Mouse (Mus musculus): ENCODE results near the gene Zfand3. TPM values are rescaled to one million over a fixed set of nuclear protein-coding genes. Genes with fewer than 3 reads are reported as not detected.
A peak's percentile ranks its signal among the peaks of the same experiment; 100 is the strongest.

Zfand3 gene
- polyA plus RNA-seq, 1 experiment, result 682 TPM

- no peak overlapping the region for H3K4me3 ChIP-seq (ENCODE audit: control insufficient read depth, low read depth, low read length)
- H3K27ac ChIP-seq (ENCODE audit: control insufficient read depth, insufficient read depth, low read depth, low read length), result no peak overlapping the region
- peaks cover 3% of the 10 kb centered on the region for H3K4me1 ChIP-seq (ENCODE audit: control insufficient read depth, insufficient read depth, low read length)
- TF ChIP-seq POLR2A (IDR thresholded peaks at IDR 0.05; ENCODE audit: control insufficient read depth, low read depth, low read length), result no peak
- peak; percentile 82; the same call in 1 of the 2 replicates for TF ChIP-seq CTCF (IDR thresholded peaks at IDR 0.05; ENCODE audit: control insufficient read depth, insufficient read depth, insufficient replicate concordance, low read depth, low read length)
- no peaks in the 10 kb centered on the region for H3K27me3 ChIP-seq (ENCODE audit: control insufficient read depth, insufficient read depth, low read length)
- no peaks in the 10 kb centered on the region for H3K36me3 ChIP-seq (ENCODE audit: control insufficient read depth, insufficient read depth, low read length)
Observed at GRCm38 (mm10) chr17:29975731-29976130, 28.8 kb upstream of the Zfand3 start.

DNA sequence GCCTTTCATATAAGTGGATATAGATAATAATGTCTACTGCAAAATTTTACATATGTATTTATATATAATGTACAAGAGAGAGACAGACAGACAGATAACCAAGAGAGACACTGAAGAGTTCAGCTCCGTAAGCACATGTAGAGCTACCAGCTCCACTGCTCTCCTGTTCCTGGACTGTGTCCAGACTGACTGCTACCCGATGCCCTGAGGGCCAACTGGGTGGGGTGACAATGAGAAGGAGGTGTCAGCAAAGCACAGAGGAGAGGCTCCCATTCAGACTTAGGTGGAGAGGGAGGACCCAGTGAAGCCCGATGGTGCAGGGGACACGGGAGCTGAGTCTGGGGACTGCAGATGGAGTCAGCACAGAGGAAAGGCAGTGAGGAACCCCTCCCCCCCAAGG, 25.5 kb upstream of the Zfand3 start:
- peaks cover 10% of the 10 kb centered on the region for H3K4me1 ChIP-seq (ENCODE audit: control insufficient read depth, insufficient read depth, low read length)
- H3K36me3 ChIP-seq (ENCODE audit: control insufficient read depth, insufficient read depth, low read length), result no peaks in the 10 kb centered on the region
- no peak overlapping the region for H3K4me3 ChIP-seq (ENCODE audit: control insufficient read depth, low read depth, low read length)
- TF ChIP-seq CTCF (IDR thresholded peaks at IDR 0.05; ENCODE audit: control insufficient read depth, insufficient read depth, insufficient replicate concordance, low read depth, low read length) (no peak), POLR2A (IDR thresholded peaks at IDR 0.05; ENCODE audit: control insufficient read depth, low read depth, low read length) (no peak)
- no peaks in the 10 kb centered on the region for H3K27me3 ChIP-seq (ENCODE audit: control insufficient read depth, insufficient read depth, low read length)
- no peak overlapping the region for H3K27ac ChIP-seq (ENCODE audit: control insufficient read depth, insufficient read depth, low read depth, low read length)

- H3K4me1 ChIP-seq (ENCODE audit: control insufficient read depth, insufficient read depth, low read length), result peaks cover 10% of the 10 kb centered on the region
- H3K27me3 ChIP-seq (ENCODE audit: control insufficient read depth, insufficient read depth, low read length), result no peaks in the 10 kb centered on the region
- no peaks in the 10 kb centered on the region for H3K36me3 ChIP-seq (ENCODE audit: control insufficient read depth, insufficient read depth, low read length)
- TF ChIP-seq POLR2A (IDR thresholded peaks at IDR 0.05; ENCODE audit: control insufficient read depth, low read depth, low read length) (no peak), CTCF (IDR thresholded peaks at IDR 0.05; ENCODE audit: control insufficient read depth, insufficient read depth, insufficient replicate concordance, low read depth, low read length) (no peak)
- no peak overlapping the region for H3K27ac ChIP-seq (ENCODE audit: control insufficient read depth, insufficient read depth, low read depth, low read length)
- H3K4me3 ChIP-seq (ENCODE audit: control insufficient read depth, low read depth, low read length), result no peak overlapping the region
Observed at GRCm38 (mm10) chr17:29979841-29980240, 24.7 kb upstream of the Zfand3 start.

GRCm38 (mm10) chr17:29981568-29981967, 23.0 kb upstream of the Zfand3 start:
- Histone ChIP-seq H3K27ac (ENCODE audit: control insufficient read depth, insufficient read depth, low read depth, low read length) (no peak overlapping the region), H3K4me3 (ENCODE audit: control insufficient read depth, low read depth, low read length) (peak overlapping the region; percentile 72)
- TF ChIP-seq POLR2A (IDR thresholded peaks at IDR 0.05; ENCODE audit: control insufficient read depth, low read depth, low read length) (no peak), CTCF (IDR thresholded peaks at IDR 0.05; ENCODE audit: control insufficient read depth, insufficient read depth, insufficient replicate concordance, low read depth, low read length) (no peak)

GRCm38 (mm10) chr17:29983190-29983589, 21.3 kb upstream of the Zfand3 start:
- H3K36me3 ChIP-seq (ENCODE audit: control insufficient read depth, insufficient read depth, low read length), result no peaks in the 10 kb centered on the region
- no peak for TF ChIP-seq POLR2A (IDR thresholded peaks at IDR 0.05; ENCODE audit: control insufficient read depth, low read depth, low read length)
- no peak for TF ChIP-seq CTCF (IDR thresholded peaks at IDR 0.05; ENCODE audit: control insufficient read depth, insufficient read depth, insufficient replicate concordance, low read depth, low read length)
- no peak overlapping the region for H3K4me3 ChIP-seq (ENCODE audit: control insufficient read depth, low read depth, low read length)
- no peaks in the 10 kb centered on the region for H3K27me3 ChIP-seq (ENCODE audit: control insufficient read depth, insufficient read depth, low read length)
- peaks cover 7% of the 10 kb centered on the region for H3K4me1 ChIP-seq (ENCODE audit: control insufficient read depth, insufficient read depth, low read length)
- no peak overlapping the region for H3K27ac ChIP-seq (ENCODE audit: control insufficient read depth, insufficient read depth, low read depth, low read length)

More at GRCm38 (mm10) chr17:29981568-29981967, 23.0 kb upstream of the Zfand3 start:
- no peaks in the 10 kb centered on the region for H3K36me3 ChIP-seq (ENCODE audit: control insufficient read depth, insufficient read depth, low read length)
- peaks cover 7% of the 10 kb centered on the region for H3K4me1 ChIP-seq (ENCODE audit: control insufficient read depth, insufficient read depth, low read length)
- H3K27me3 ChIP-seq (ENCODE audit: control insufficient read depth, insufficient read depth, low read length), result no peaks in the 10 kb centered on the region

DNA sequence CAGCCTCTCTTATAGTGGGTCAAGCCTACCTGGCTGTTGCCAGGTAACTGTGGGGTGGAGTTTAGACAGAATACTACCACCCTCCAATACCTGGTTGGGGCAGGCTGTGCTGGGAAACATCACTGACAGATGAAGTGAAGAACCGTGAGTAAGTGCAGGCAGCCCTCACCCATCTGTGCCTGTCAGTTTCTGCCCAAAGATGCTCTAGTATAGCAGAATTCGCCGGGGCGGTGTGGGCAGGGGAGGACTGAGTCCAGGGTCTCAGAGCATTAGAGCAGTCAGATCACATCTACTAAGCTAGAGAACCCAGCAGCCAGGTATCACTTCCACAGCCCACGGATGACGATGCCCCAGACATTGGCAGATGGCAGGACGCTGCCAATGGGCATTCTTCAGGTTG, 19.6 kb upstream of the Zfand3 start:
- TF ChIP-seq POLR2A (IDR thresholded peaks at IDR 0.05; ENCODE audit: control insufficient read depth, low read depth, low read length), result no peak
- no peak for TF ChIP-seq CTCF (IDR thresholded peaks at IDR 0.05; ENCODE audit: control insufficient read depth, insufficient read depth, insufficient replicate concordance, low read depth, low read length)
- Histone ChIP-seq H3K36me3 (ENCODE audit: control insufficient read depth, insufficient read depth, low read length) (no peaks in the 10 kb centered on the region), H3K27ac (ENCODE audit: control insufficient read depth, insufficient read depth, low read depth, low read length) (no peak overlapping the region), H3K4me1 (ENCODE audit: control insufficient read depth, insufficient read depth, low read length) (peaks cover 16% of the 10 kb centered on the region), H3K4me3 (ENCODE audit: control insufficient read depth, low read depth, low read length) (no peak overlapping the region), H3K27me3 (ENCODE audit: control insufficient read depth, insufficient read depth, low read length) (no peaks in the 10 kb centered on the region)

DNA sequence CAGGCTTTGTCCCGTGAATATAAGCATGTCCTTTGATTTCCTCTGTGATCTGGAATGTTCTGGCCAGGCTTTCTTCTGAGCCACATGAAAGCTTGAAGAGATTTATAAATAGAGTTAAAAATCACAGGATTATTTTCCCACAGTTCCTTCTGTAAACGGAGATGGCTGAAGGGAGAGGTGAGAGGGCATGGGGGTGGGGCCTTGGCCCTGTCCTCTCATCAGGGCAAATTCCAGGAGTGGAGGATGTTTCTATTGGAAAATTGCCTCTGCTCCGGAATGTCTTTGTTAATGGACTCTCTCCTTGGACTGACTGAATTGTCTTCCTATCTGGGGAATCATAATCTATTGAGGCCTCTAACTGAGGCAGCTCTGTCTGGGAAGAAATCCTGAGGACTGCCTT, 19.0 kb upstream of the Zfand3 start:
- H3K36me3 ChIP-seq (ENCODE audit: control insufficient read depth, insufficient read depth, low read length), result no peaks in the 10 kb centered on the region
- no peak overlapping the region for H3K4me3 ChIP-seq (ENCODE audit: control insufficient read depth, low read depth, low read length)
- no peak overlapping the region for H3K27ac ChIP-seq (ENCODE audit: control insufficient read depth, insufficient read depth, low read depth, low read length)
- TF ChIP-seq POLR2A (IDR thresholded peaks at IDR 0.05; ENCODE audit: control insufficient read depth, low read depth, low read length), result no peak
- TF ChIP-seq CTCF (IDR thresholded peaks at IDR 0.05; ENCODE audit: control insufficient read depth, insufficient read depth, insufficient replicate concordance, low read depth, low read length), result no peak
- peaks cover 16% of the 10 kb centered on the region for H3K4me1 ChIP-seq (ENCODE audit: control insufficient read depth, insufficient read depth, low read length)
- no peaks in the 10 kb centered on the region for H3K27me3 ChIP-seq (ENCODE audit: control insufficient read depth, insufficient read depth, low read length)

DNA sequence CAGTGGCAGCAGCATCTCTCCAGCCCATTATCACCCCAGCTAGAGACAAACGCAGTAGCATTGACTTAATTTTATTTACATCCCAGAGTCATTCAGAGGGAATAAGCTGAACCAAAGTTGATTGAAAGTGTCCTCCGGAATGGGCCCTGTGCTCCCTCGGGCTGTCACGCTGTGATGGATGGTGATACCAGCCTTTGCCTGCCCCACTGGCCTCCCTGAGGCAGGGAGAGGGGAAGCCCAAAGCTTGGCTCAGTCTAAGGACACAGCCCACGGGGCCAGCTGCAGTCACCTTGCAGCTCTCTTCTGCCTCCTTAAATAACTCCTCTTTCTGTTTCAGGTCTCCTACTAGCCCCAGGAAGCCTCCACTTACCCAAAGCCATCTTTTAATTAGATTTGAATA, 16.4 kb upstream of the Zfand3 start:
- no peak for TF ChIP-seq POLR2A (IDR thresholded peaks at IDR 0.05; ENCODE audit: control insufficient read depth, low read depth, low read length)
- no peak for TF ChIP-seq CTCF (IDR thresholded peaks at IDR 0.05; ENCODE audit: control insufficient read depth, insufficient read depth, insufficient replicate concordance, low read depth, low read length)
- no peaks in the 10 kb centered on the region for H3K36me3 ChIP-seq (ENCODE audit: control insufficient read depth, insufficient read depth, low read length)

More for the DNA sequence above, 16.4 kb upstream of the Zfand3 start:
- peaks cover 9% of the 10 kb centered on the region for H3K4me1 ChIP-seq (ENCODE audit: control insufficient read depth, insufficient read depth, low read length)
- H3K27ac ChIP-seq (ENCODE audit: control insufficient read depth, insufficient read depth, low read depth, low read length), result no peak overlapping the region
- H3K4me3 ChIP-seq (ENCODE audit: control insufficient read depth, low read depth, low read length), result no peak overlapping the region
- no peaks in the 10 kb centered on the region for H3K27me3 ChIP-seq (ENCODE audit: control insufficient read depth, insufficient read depth, low read length)
